Mouse (Mus musculus) embryonic facial prominence, embryonic 11.5 days (tissue): ENCODE results near the gene Mmp20. TPM values are rescaled to one million over a fixed set of nuclear protein-coding genes. Genes with fewer than 3 reads are reported as not detected.

Source experiments
- ATAC-seq: fragments of 200-750 bp; cut with Nextera tagmentation; replicated peaks from 2 replicates; pipeline ENCODE4 v1.8.0; 2017; ENCODE audit warnings: low read depth; ENCODE audit not compliant: insufficient number of reproducible peaks, low FRiP score, low TSS enrichment
- DNase-seq: peaks from one replicate; pipeline ENCODE4 v3.0.0-alpha.2; 2015; ENCODE audit warnings: low spot score
- H3K27ac ChIP-seq: fragments of 300-500 bp; sonication (generic); replicated peaks from 2 replicates; pipeline ENCODE4 v1.5.1; 2014; ENCODE audit warnings: mild to moderate bottlenecking, low read depth, low read length, control low read depth
- H3K27me3 ChIP-seq: fragments of 300-500 bp; sonication (generic); 2 replicates; pipeline ENCODE4 v1.6.1; 2014; ENCODE audit warnings: mild to moderate bottlenecking, low read length, moderate library complexity, mixed read lengths; ENCODE audit not compliant: control insufficient read depth, insufficient read depth
- H3K36me3 ChIP-seq: fragments of 300-500 bp; sonication (generic); replicated peaks from 2 replicates; pipeline ENCODE4 v1.6.1; 2014; ENCODE audit warnings: low read depth, mild to moderate bottlenecking, low read length, moderate library complexity, mixed read lengths; ENCODE audit not compliant: control insufficient read depth, insufficient read depth
- H3K4me1 ChIP-seq: fragments of 300-500 bp; sonication (generic); 2 replicates; pipeline ENCODE4 v1.6.1; 2014; ENCODE audit warnings: low read length, mixed read lengths; ENCODE audit not compliant: control insufficient read depth, insufficient read depth
- H3K4me2 ChIP-seq: fragments of 300-500 bp; sonication (generic); 2 replicates; pipeline ENCODE4 v1.6.1; 2014; ENCODE audit warnings: low read depth, mild to moderate bottlenecking, control low read depth, low read length, moderate library complexity
- H3K4me3 ChIP-seq: fragments of 300-500 bp; sonication (generic); 2 replicates; pipeline ENCODE4 v1.5.1; 2014; ENCODE audit warnings: low read depth, low read length, control low read depth
- H3K9ac ChIP-seq: fragments of 300-500 bp; sonication (generic); replicated peaks from 2 replicates; pipeline ENCODE4 v1.6.1; 2014; ENCODE audit warnings: mild to moderate bottlenecking, control low read depth, low read length
- H3K9me3 ChIP-seq: fragments of 300-500 bp; sonication (generic); replicated peaks from 2 replicates; pipeline ENCODE4 v1.6.1; 2016; ENCODE audit warnings: mild to moderate bottlenecking, low read length, inconsistent platforms, mixed read lengths; ENCODE audit not compliant: control insufficient read depth
- WGBS: fragments of 180-500 bp; shearing (Covaris S2); extraction: QIAGEN DNeasy Blood & Tissue Kit; methylation state at CpG from one replicate; pipeline ENCODE4 v1.1.7; 2014; 5-methylcytosine and 5-hydroxymethylcytosine counted together
- polyA plus RNA-seq: library from polyadenylated mRNA; unstranded; fragments of >200 nt; fragmentation: Nextera tagmentation; extraction: Ambion mirVana; gene quantifications from 2 replicates; pipeline ENCODE4 v1.2.1, GENCODE M21; 2014

The Mmp20 gene
- polyA plus RNA-seq, 1 experiment from 2014 or later = not detected

DNA sequence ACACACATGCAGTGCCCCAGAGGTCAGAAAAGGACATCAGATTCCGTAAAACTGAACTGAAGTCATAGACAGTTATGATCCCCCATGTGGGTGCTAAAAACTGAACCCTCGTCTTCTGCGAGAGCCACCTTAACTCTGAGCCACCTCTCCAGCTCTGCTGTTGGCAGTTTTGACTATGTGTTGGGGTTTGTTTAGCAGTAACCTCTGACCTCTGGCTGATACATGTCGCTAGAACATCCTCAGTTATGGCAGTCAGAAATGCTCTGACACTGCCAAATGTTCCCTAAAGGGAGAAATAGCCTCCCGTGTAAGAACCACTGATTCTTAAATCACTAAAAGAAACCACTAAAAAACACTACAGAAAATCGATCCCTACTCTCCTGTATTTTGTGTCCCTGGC lies 80.7 kb downstream of the Mmp20 start:
- no peak overlapping the region for H3K4me2 ChIP-seq
- H3K36me3 ChIP-seq = no peaks in the 10 kb centered on the region
- H3K4me3 ChIP-seq = no peak overlapping the region
- H3K9ac ChIP-seq = no peak overlapping the region
- ATAC-seq (no peak), DNase-seq (no peak)
- no peaks in the 10 kb centered on the region for H3K4me1 ChIP-seq
- WGBS = 67% methylated on average over 6 of the region's 6 CpGs
- H3K9me3 ChIP-seq = no peaks in the 10 kb centered on the region
- no peaks in the 10 kb centered on the region for H3K27me3 ChIP-seq
- no peak overlapping the region for H3K27ac ChIP-seq

DNA sequence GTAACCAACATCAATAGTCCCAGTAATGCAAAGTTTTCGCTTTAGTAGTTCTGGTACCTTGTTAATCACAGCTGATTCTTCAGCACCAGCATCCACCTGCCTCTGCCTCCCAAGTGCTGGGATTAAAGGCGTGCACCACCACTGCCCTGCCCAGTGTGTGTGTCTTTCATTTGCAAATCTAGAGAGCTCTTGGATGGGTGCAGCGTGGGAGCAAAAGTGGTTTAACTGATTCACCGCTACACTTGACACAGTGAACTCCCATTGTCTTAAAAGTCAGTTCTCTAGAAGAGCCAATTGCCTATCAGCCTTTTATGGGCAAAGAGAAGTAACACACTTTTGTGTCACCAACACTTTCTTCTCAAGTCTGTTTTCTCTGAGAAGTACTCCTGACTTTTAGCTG lies 83.2 kb downstream of the Mmp20 start:
- DNase-seq (no peak), ATAC-seq (no peak)
- no peak overlapping the region for H3K4me2 ChIP-seq
- no peaks in the 10 kb centered on the region for H3K4me1 ChIP-seq
- 79% methylated on average over 4 of the region's 4 CpGs for WGBS
- H3K27ac ChIP-seq = no peak overlapping the region
- no peaks in the 10 kb centered on the region for H3K9me3 ChIP-seq
- H3K36me3 ChIP-seq = no peaks in the 10 kb centered on the region
- no peaks in the 10 kb centered on the region for H3K27me3 ChIP-seq
- H3K9ac ChIP-seq = no peak overlapping the region
- H3K4me3 ChIP-seq = no peak overlapping the region

DNA sequence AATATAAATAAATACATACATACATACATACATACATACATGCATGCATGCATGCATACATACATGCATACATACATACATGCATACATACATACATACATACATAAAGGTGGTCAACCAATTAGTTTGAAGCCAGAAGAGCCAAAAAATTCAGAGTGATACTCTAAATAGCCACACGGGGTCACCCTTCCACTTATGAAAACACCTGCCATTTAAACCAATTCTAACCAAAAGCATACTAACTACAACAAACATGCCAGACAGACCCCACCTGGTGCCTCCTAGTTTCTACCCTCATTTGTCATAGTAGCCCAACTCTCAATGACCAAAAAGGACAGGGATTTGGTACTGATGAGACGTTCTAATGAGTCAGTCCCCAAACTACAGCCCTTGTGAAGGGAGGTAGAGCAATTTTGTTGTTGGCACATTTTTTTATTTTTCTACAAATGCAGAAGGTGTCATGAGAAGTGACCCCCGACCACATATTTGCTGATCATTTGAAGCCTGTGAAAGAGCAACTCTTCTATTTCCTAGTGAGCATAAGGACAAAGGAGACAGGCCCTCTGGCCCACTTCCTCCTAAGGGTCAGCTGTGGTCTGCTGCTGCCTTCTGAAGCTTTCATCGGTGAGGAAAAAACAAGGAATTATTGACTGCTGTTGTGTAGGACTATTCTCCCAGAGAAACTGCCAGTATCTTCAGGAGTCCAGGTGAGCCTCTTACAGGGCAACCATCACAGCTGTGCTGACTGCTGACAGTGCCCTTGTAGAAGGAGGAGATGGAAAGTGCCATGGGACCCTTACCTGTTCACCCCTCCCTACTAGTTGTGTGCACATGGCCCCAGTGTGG lies 86.3 kb downstream of the Mmp20 start:
- Histone ChIP-seq H3K4me2 (no peak overlapping the region), H3K27me3 (no peaks in the 10 kb centered on the region), H3K4me1 (no peaks in the 10 kb centered on the region), H3K36me3 (no peaks in the 10 kb centered on the region), H3K9ac (no peak overlapping the region), H3K27ac (no peak overlapping the region), H3K9me3 (no peaks in the 10 kb centered on the region), H3K4me3 (no peak overlapping the region)
- DNase-seq (peak; percentile 75), ATAC-seq (no peak)
- WGBS = 43% methylated on average over 4 of the region's 4 CpGs

DNA sequence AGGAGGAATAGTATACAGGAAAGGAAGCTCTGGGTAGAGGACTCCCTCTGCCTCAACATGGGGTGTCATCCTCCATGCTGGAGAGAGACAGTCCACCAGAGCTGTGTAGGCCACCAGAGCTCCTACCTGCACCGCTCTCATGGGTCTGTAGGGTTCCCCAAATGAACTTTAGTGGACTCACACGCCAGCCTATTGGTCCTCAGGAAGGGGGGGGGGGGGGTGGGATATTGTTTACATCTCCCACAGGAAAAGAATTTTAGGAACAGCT lies 86.8 kb downstream of the Mmp20 start:
- ATAC-seq (no peak), DNase-seq (no peak)
- H3K4me2 ChIP-seq = no peak overlapping the region
- H3K4me3 ChIP-seq = no peak overlapping the region
- no peaks in the 10 kb centered on the region for H3K27me3 ChIP-seq
- H3K9ac ChIP-seq = no peak overlapping the region
- H3K27ac ChIP-seq = no peak overlapping the region
- H3K9me3 ChIP-seq = no peaks in the 10 kb centered on the region
- H3K36me3 ChIP-seq = no peaks in the 10 kb centered on the region
- H3K4me1 ChIP-seq = no peaks in the 10 kb centered on the region
- 72% methylated on average over 2 of the region's 2 CpGs for WGBS

DNA sequence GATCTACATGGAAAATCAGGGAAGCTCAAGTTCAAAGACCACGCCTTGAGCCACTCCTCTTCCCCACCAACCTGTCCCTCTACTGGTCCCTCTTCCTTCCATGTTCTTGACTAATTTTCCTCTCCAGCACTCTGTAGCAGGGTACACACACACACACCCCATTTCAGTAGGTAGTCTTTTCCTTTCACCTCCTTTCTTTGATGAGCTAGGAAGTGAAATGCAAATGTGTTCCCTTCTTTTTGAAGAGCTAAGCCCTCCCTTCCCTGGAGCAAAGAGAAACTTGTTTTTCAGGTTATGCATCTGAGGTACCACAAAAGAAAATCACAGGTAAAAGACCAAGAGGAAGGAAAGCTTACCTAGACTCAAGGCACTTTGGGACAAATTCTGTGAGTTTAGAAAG lies 93.5 kb downstream of the Mmp20 start:
- Histone ChIP-seq H3K9me3 (no peaks in the 10 kb centered on the region), H3K4me2 (no peak overlapping the region), H3K27ac (no peak overlapping the region), H3K27me3 (no peaks in the 10 kb centered on the region), H3K9ac (no peak overlapping the region), H3K36me3 (no peaks in the 10 kb centered on the region), H3K4me1 (no peaks in the 10 kb centered on the region), H3K4me3 (no peak overlapping the region)
- WGBS = 81% methylated on average over 1 of the region's 1 CpGs
- DNase-seq (peak; percentile 4), ATAC-seq (no peak)

Other genes starting within 250 kb of the Mmp20 start
- not detected in 2 replicates for gene Mmp1b, start 240.2 kb upstream of the Mmp20 start, polyA plus RNA-seq
- not detected in 2 replicates for gene Mmp3, start 182.4 kb upstream of the Mmp20 start, polyA plus RNA-seq
- not detected in 2 replicates for gene Mmp10, start 125.9 kb upstream of the Mmp20 start, polyA plus RNA-seq
- gene Mmp8, start 69.8 kb upstream of the Mmp20 start, polyA plus RNA-seq = 0.08 TPM in 1 of 2 replicates, not detected in the other
- gene Mmp27, start 56.8 kb upstream of the Mmp20 start, polyA plus RNA-seq = not detected in 2 replicates
- not detected in 2 replicates for gene Mmp7, start 63.9 kb downstream of the Mmp20 start, polyA plus RNA-seq
- 122 and 128 TPM in 2 replicates for gene Tmem123, start 135.8 kb downstream of the Mmp20 start, polyA plus RNA-seq
- 45.9 and 50.0 TPM in 2 replicates for gene Birc2, start 208.8 kb downstream of the Mmp20 start, polyA plus RNA-seq
- 6.5 and 8.6 TPM in 2 replicates for gene Birc3, start 245.0 kb downstream of the Mmp20 start, polyA plus RNA-seq